Mouse (Mus musculus): ENCODE data around the gene Mettl13. TPM values are rescaled to one million over a fixed set of nuclear protein-coding genes. Genes with fewer than 3 reads are reported as not detected.
A peak's percentile ranks its signal among the peaks of the same experiment; 100 is the strongest.

Gene Mettl13
- total and polyA plus RNA-seq, 3 experiments = 4.1 to 5.4 (median 4.5) TPM

GRCm38 (mm10) chr1:162586282-162586681 is 37.9 kb upstream of the Mettl13 start:
- H3K4me1 ChIP-seq (ENCODE audit: control insufficient read depth, insufficient read depth, low read length) = no peaks in the 10 kb centered on the region; the same call in 1 of the 2 replicates
- H3K4me3 ChIP-seq = no peak overlapping the region
- intact Hi-C loops (cut with DNase I) = no loop called here
- no peak overlapping the region for H3K27ac ChIP-seq
- TF ChIP-seq CTCF (IDR thresholded peaks at IDR 0.05) = no peak
- no peak for TF ChIP-seq POLR2A (IDR thresholded peaks at IDR 0.05; ENCODE audit: insufficient read depth, low read depth, low read length)
- TF ChIP-seq EP300 (IDR thresholded peaks at IDR 0.05; ENCODE audit: insufficient read depth, low read depth, low read length) = no peak
- H3K9ac ChIP-seq (ENCODE audit: low read depth, low read length) = no peak overlapping the region
- no peaks in the 10 kb centered on the region for H3K27me3 ChIP-seq (ENCODE audit: control insufficient read depth, insufficient read depth, low read length)
- H3K36me3 ChIP-seq (ENCODE audit: control insufficient read depth, insufficient read depth, low read length) = peaks cover 2% of the 10 kb centered on the region; the same call in 1 of the 2 replicates
- no peaks in the 10 kb centered on the region; the same call in 1 of the 2 replicates for H3K79me2 ChIP-seq (replicated peaks; ENCODE audit: control insufficient read depth, insufficient read depth, low read length)
- WGBS = 81% methylated on average over 4 of the region's 4 CpGs
- no peak for DNase-seq

GRCm38 (mm10) chr1:162582884-162583283 is 34.5 kb upstream of the Mettl13 start:
- intact Hi-C loops (cut with DNase I) = no loop called here
- Histone ChIP-seq H3K9ac (ENCODE audit: low read depth, low read length) (no peak overlapping the region), H3K36me3 (ENCODE audit: control insufficient read depth, insufficient read depth, low read length) (peaks cover 2% of the 10 kb centered on the region; the same call in 1 of the 2 replicates), H3K4me3 (no peak overlapping the region), H3K4me1 (ENCODE audit: control insufficient read depth, insufficient read depth, low read length) (no peaks in the 10 kb centered on the region), H3K27ac (no peak overlapping the region), H3K27me3 (ENCODE audit: control insufficient read depth, insufficient read depth, low read length) (no peaks in the 10 kb centered on the region), H3K79me2 (replicated peaks; ENCODE audit: control insufficient read depth, insufficient read depth, low read length) (no peaks in the 10 kb centered on the region; the same call in 1 of the 2 replicates)
- TF ChIP-seq POLR2A (IDR thresholded peaks at IDR 0.05; ENCODE audit: insufficient read depth, low read depth, low read length) (no peak), EP300 (IDR thresholded peaks at IDR 0.05; ENCODE audit: insufficient read depth, low read depth, low read length) (no peak), CTCF (IDR thresholded peaks at IDR 0.05) (peak; percentile 55)
- no peak for DNase-seq
- WGBS = 80% methylated on average over 2 of the region's 2 CpGs

GRCm38 (mm10) chr1:162575098-162575497 is 26.7 kb upstream of the Mettl13 start:
- Histone ChIP-seq H3K36me3 (ENCODE audit: control insufficient read depth, insufficient read depth, low read length) (no peaks in the 10 kb centered on the region; the same call in none of the 2 replicates), H3K27ac (no peak overlapping the region), H3K79me2 (replicated peaks; ENCODE audit: control insufficient read depth, insufficient read depth, low read length) (no peaks in the 10 kb centered on the region; the same call in 1 of the 2 replicates), H3K4me1 (ENCODE audit: control insufficient read depth, insufficient read depth, low read length) (no peaks in the 10 kb centered on the region), H3K27me3 (ENCODE audit: control insufficient read depth, insufficient read depth, low read length) (no peaks in the 10 kb centered on the region), H3K4me3 (no peak overlapping the region), H3K9ac (ENCODE audit: low read depth, low read length) (no peak overlapping the region)
- no peak for TF ChIP-seq EP300 (IDR thresholded peaks at IDR 0.05; ENCODE audit: insufficient read depth, low read depth, low read length)
- TF ChIP-seq CTCF (IDR thresholded peaks at IDR 0.05) = peak; percentile 28
- 98% methylated on average over 3 of the region's 3 CpGs for WGBS
- no peak for DNase-seq
- intact Hi-C loops (cut with DNase I) = no loop called here

- intact Hi-C loops (cut with DNase I) = loop anchor here (5.0 kb wide), 1 partner anchor 96 kb away; no protein-coding TSS in a partner anchor
- Histone ChIP-seq H3K9ac (ENCODE audit: low read depth, low read length) (peak overlapping the region; percentile 90), H3K4me3 (peak overlapping the region; percentile 92), H3K27me3 (ENCODE audit: control insufficient read depth, insufficient read depth, low read length) (no peaks in the 10 kb centered on the region), H3K79me2 (replicated peaks; ENCODE audit: control insufficient read depth, insufficient read depth, low read length) (no peaks in the 10 kb centered on the region), H3K27ac (peak overlapping the region; percentile 89), H3K36me3 (ENCODE audit: control insufficient read depth, insufficient read depth, low read length) (no peaks in the 10 kb centered on the region; the same call in 1 of the 2 replicates), H3K4me1 (ENCODE audit: control insufficient read depth, insufficient read depth, low read length) (no peaks in the 10 kb centered on the region; the same call in 1 of the 2 replicates)
- peak in 1 of 2 experiments; percentile 47 for DNase-seq
- under 1% methylated on average over 44 of the region's 46 CpGs for WGBS
- TF ChIP-seq CTCF (IDR thresholded peaks at IDR 0.05) (no peak), POLR2A (IDR thresholded peaks at IDR 0.05; ENCODE audit: insufficient read depth, low read depth, low read length) (0 out of 2 replicates have a peak, but pooled peaks have one; percentile 35)
These were observed 22.7 kb upstream of the Mettl13 start for GRCm38 (mm10) chr1:162570931-162571601.

GRCm38 (mm10) chr1:162570260-162570748 is 22.0 kb upstream of the Mettl13 start, which contains the start of gene Vamp4:
Gene Vamp4 (plus strand): TSS chr1:162570515.
- peak; percentile 79 for TF ChIP-seq POLR2A (IDR thresholded peaks at IDR 0.05; ENCODE audit: insufficient read depth, low read depth, low read length)
- TF ChIP-seq EP300 (IDR thresholded peaks at IDR 0.05; ENCODE audit: insufficient read depth, low read depth, low read length) = peak; percentile 37; the same call in 1 of the 2 replicates
- TF ChIP-seq CTCF (IDR thresholded peaks at IDR 0.05) = peak; percentile 71
- peak; percentile 95 to 97 for DNase-seq
- 1% methylated on average over 43 of the region's 43 CpGs for WGBS
- no peaks in the 10 kb centered on the region; the same call in 1 of the 2 replicates for H3K4me1 ChIP-seq (ENCODE audit: control insufficient read depth, insufficient read depth, low read length)
- intact Hi-C loops (cut with DNase I) = loop anchor here (5.0 kb wide), 1 partner anchor 97 kb away; no protein-coding TSS in a partner anchor
- no peaks in the 10 kb centered on the region for H3K79me2 ChIP-seq (replicated peaks; ENCODE audit: control insufficient read depth, insufficient read depth, low read length)
- no peaks in the 10 kb centered on the region; the same call in 1 of the 2 replicates for H3K36me3 ChIP-seq (ENCODE audit: control insufficient read depth, insufficient read depth, low read length)
- peak within 1 kb of the TSS; percentile 90 for H3K9ac ChIP-seq (ENCODE audit: low read depth, low read length)
- peak within 1 kb of the TSS; percentile 92 for H3K4me3 ChIP-seq
- H3K27ac ChIP-seq = peak within 1 kb of the TSS; percentile 89
- no peaks in the 10 kb centered on the region for H3K27me3 ChIP-seq (ENCODE audit: control insufficient read depth, insufficient read depth, low read length)

- Histone ChIP-seq H3K9ac (ENCODE audit: low read depth, low read length) (no peak overlapping the region), H3K36me3 (ENCODE audit: control insufficient read depth, insufficient read depth, low read length) (no peaks in the 10 kb centered on the region), H3K79me2 (replicated peaks; ENCODE audit: control insufficient read depth, insufficient read depth, low read length) (no peaks in the 10 kb centered on the region), H3K4me1 (ENCODE audit: control insufficient read depth, insufficient read depth, low read length) (no peaks in the 10 kb centered on the region; the same call in none of the 2 replicates), H3K4me3 (no peak overlapping the region), H3K27me3 (ENCODE audit: control insufficient read depth, insufficient read depth, low read length) (no peaks in the 10 kb centered on the region), H3K27ac (no peak overlapping the region)
- intact Hi-C loops (cut with DNase I) = no loop called here
- TF ChIP-seq POLR2A (IDR thresholded peaks at IDR 0.05; ENCODE audit: insufficient read depth, low read depth, low read length) (no peak), EP300 (IDR thresholded peaks at IDR 0.05; ENCODE audit: insufficient read depth, low read depth, low read length) (no peak), CTCF (IDR thresholded peaks at IDR 0.05) (no peak)
- WGBS = 77% methylated on average over 3 of the region's 3 CpGs
- DNase-seq = no peak
These were observed 19.0 kb upstream of the Mettl13 start for GRCm38 (mm10) chr1:162567351-162567750.
